Mouse (Mus musculus): ENCODE data around the gene Grm7.

Grm7 gene

GRCm38 (mm10) chr6:110818236-110818635 is 172.9 kb downstream of the Grm7 start:
- in situ Hi-C loops (cut with MboI; ENCODE audit: unreplicated experiment in 2 of 2) = no loop called here

- in situ Hi-C loops (cut with MboI; ENCODE audit: unreplicated experiment in 2 of 2) = no loop called here
These were observed 222.9 kb downstream of the Grm7 start for GRCm38 (mm10) chr6:110868311-110868710.

GRCm38 (mm10) chr6:110982013-110982412 is 336.6 kb downstream of the Grm7 start:
- in situ Hi-C loops (cut with MboI; ENCODE audit: unreplicated experiment in 2 of 2) = no loop called here

GRCm38 (mm10) chr6:111039099-111039498 is 393.7 kb downstream of the Grm7 start:
- in situ Hi-C loops (cut with MboI; ENCODE audit: unreplicated experiment in 2 of 2) = no loop called here

- in situ Hi-C loops (cut with MboI; ENCODE audit: unreplicated experiment in 2 of 2) = no loop called here
These were observed 400.5 kb downstream of the Grm7 start for GRCm38 (mm10) chr6:111045896-111046295.

GRCm38 (mm10) chr6:111049247-111049646 is 403.9 kb downstream of the Grm7 start:
- in situ Hi-C loops (cut with MboI; ENCODE audit: unreplicated experiment in 2 of 2) = no loop called here

GRCm38 (mm10) chr6:111054001-111054975 is 408.9 kb downstream of the Grm7 start:
- in situ Hi-C loops (cut with MboI; ENCODE audit: unreplicated experiment in 2 of 2) = no loop called here

GRCm38 (mm10) chr6:111057798-111058197 is 412.4 kb downstream of the Grm7 start:
- in situ Hi-C loops (cut with MboI; ENCODE audit: unreplicated experiment in 2 of 2) = no loop called here

- in situ Hi-C loops (cut with MboI; ENCODE audit: unreplicated experiment in 2 of 2) = no loop called here
These were observed 414.6 kb downstream of the Grm7 start for GRCm38 (mm10) chr6:111060004-111060403.

- in situ Hi-C loops (cut with MboI; ENCODE audit: unreplicated experiment in 2 of 2) = no loop called here
These were observed 439.2 kb downstream of the Grm7 start for GRCm38 (mm10) chr6:111084569-111084968.

- in situ Hi-C loops (cut with MboI; ENCODE audit: unreplicated experiment in 2 of 2) = no loop called here
These were observed 449.4 kb downstream of the Grm7 start for GRCm38 (mm10) chr6:111094818-111095217.

- in situ Hi-C loops (cut with MboI; ENCODE audit: unreplicated experiment in 2 of 2) = no loop called here
These were observed 460.1 kb downstream of the Grm7 start for GRCm38 (mm10) chr6:111105485-111105884.

- in situ Hi-C loops (cut with MboI; ENCODE audit: unreplicated experiment in 2 of 2) = no loop called here
These were observed 515.7 kb downstream of the Grm7 start for GRCm38 (mm10) chr6:111161037-111161436.

GRCm38 (mm10) chr6:111195333-111195732 is 550.0 kb downstream of the Grm7 start:
- in situ Hi-C loops (cut with MboI; ENCODE audit: unreplicated experiment in 2 of 2) = no loop called here

- in situ Hi-C loops (cut with MboI; ENCODE audit: unreplicated experiment in 2 of 2) = no loop called here
These were observed 575.8 kb downstream of the Grm7 start for GRCm38 (mm10) chr6:111221083-111221729.

GRCm38 (mm10) chr6:111255215-111255614 is 609.8 kb downstream of the Grm7 start:
- in situ Hi-C loops (cut with MboI; ENCODE audit: unreplicated experiment in 2 of 2) = no loop called here

GRCm38 (mm10) chr6:111256939-111257338 is 611.6 kb downstream of the Grm7 start:
- in situ Hi-C loops (cut with MboI; ENCODE audit: unreplicated experiment in 2 of 2) = no loop called here

GRCm38 (mm10) chr6:111258256-111258655 is 612.9 kb downstream of the Grm7 start:
- in situ Hi-C loops (cut with MboI; ENCODE audit: unreplicated experiment in 2 of 2) = no loop called here

- in situ Hi-C loops (cut with MboI; ENCODE audit: unreplicated experiment in 2 of 2) = no loop called here
These were observed 615.8 kb downstream of the Grm7 start for GRCm38 (mm10) chr6:111261181-111261580.

- in situ Hi-C loops (cut with MboI; ENCODE audit: unreplicated experiment in 2 of 2) = no loop called here
These were observed 631.3 kb downstream of the Grm7 start for GRCm38 (mm10) chr6:111276657-111277056.

- in situ Hi-C loops (cut with MboI; ENCODE audit: unreplicated experiment in 2 of 2) = no loop called here
These were observed 633.1 kb downstream of the Grm7 start for GRCm38 (mm10) chr6:111278516-111278915.
